8 mouse cellular contexts compared by ENCODE assay signal in genomic region chr5:33657787-33658663, GRCm38 (mm10). TPM values are rescaled to one million over a fixed set of nuclear protein-coding genes. Genes with fewer than 3 reads are reported as not detected.
DNase-seq lines count a peak whose midpoint lies in the region; ATAC-seq and TF ChIP-seq lines count a peak whose summit lies in the region.

Gene Tacc3, plus strand, starts transcription at chr5:33658128.
Gene Tmem129, minus strand, starts transcription at chr5:33658416.

- peak within 1 kb of the TSS; percentile 76 for H3K4me3 ChIP-seq in embryonic facial prominence, embryonic 13.5 days
- H3K4me3 ChIP-seq in kidney, adult 2 months (ENCODE audit: insufficient read depth, low read depth, low read length), result peak within 1 kb of the TSS; percentile 96
- peak within 1 kb of the TSS; percentile 81 for H3K4me3 ChIP-seq in limb, embryonic 12.5 days (replicated peaks)
- peak within 1 kb of the TSS; percentile 71 for H3K4me3 ChIP-seq in midbrain, embryonic 15.5 days
- H3K4me3 ChIP-seq in spleen, adult 2 months (ENCODE audit: extremely low read depth, insufficient read depth, insufficient read length), result peak within 1 kb of the TSS; percentile 87

- peaks cover 31% of the 10 kb centered on the region for H3K4me1 ChIP-seq in embryonic facial prominence, embryonic 13.5 days
- H3K4me1 ChIP-seq in kidney, adult 2 months (ENCODE audit: control insufficient read depth, insufficient read depth, low read length), result peaks cover 8% of the 10 kb centered on the region; the same call in 1 of the 2 replicates
- H3K4me1 ChIP-seq in limb, embryonic 12.5 days (replicated peaks), result peaks cover 37% of the 10 kb centered on the region
- H3K4me1 ChIP-seq in midbrain, embryonic 15.5 days, result peaks cover 35% of the 10 kb centered on the region
- H3K4me1 ChIP-seq in spleen, adult 2 months (ENCODE audit: control insufficient read depth, insufficient read depth, insufficient read length), result peaks cover 17% of the 10 kb centered on the region; the same call in 1 of the 2 replicates

- peak within 1 kb of the TSS; percentile 95 for H3K27ac ChIP-seq in embryonic facial prominence, embryonic 13.5 days
- peak within 1 kb of the TSS; percentile 99 for H3K27ac ChIP-seq in kidney, adult 2 months (ENCODE audit: insufficient read depth, low read depth, low read length)
- peak within 1 kb of the TSS; percentile 92 for H3K27ac ChIP-seq in limb, embryonic 12.5 days
- peak within 1 kb of the TSS; percentile 93 for H3K27ac ChIP-seq in midbrain, embryonic 15.5 days
- H3K27ac ChIP-seq in spleen, adult 2 months (ENCODE audit: insufficient read depth, low read length), result peak within 1 kb of the TSS; percentile 98

- DNase-seq in 3134 (ENCODE audit: extremely low read depth, insufficient read length, low spot score), result peak; percentile 94
- DNase-seq in adrenal gland, postnatal 36 days, result peak; percentile 98
- peak; percentile 97 to 100 for DNase-seq in heart, adult 18-20 months
- DNase-seq in kidney, adult 2 months, result peak; percentile 99
- DNase-seq in spleen, adult 2 months (ENCODE audit: low read depth in 1 of 2, low spot score in 2 of 2), result peak; percentile 97 to 98

- H3K27me3 ChIP-seq in embryonic facial prominence, embryonic 13.5 days, result no peaks in the 10 kb centered on the region
- no peaks in the 10 kb centered on the region for H3K27me3 ChIP-seq in kidney, adult 2 months (replicated peaks; ENCODE audit: control insufficient read depth, insufficient read depth, low read length)
- no peaks in the 10 kb centered on the region for H3K27me3 ChIP-seq in limb, embryonic 12.5 days
- no peaks in the 10 kb centered on the region for H3K27me3 ChIP-seq in midbrain, embryonic 15.5 days (replicated peaks)
- H3K27me3 ChIP-seq in spleen, adult 2 months (ENCODE audit: control insufficient read depth, insufficient read depth, low read length), result no peaks in the 10 kb centered on the region

- H3K9ac ChIP-seq in embryonic facial prominence, embryonic 13.5 days, result peak within 1 kb of the TSS; percentile 86
- peak within 1 kb of the TSS; percentile 82 for H3K9ac ChIP-seq in limb, embryonic 12.5 days (replicated peaks)
- peak within 1 kb of the TSS; percentile 67 for H3K9ac ChIP-seq in midbrain, embryonic 15.5 days

- H3K9me3 ChIP-seq in embryonic facial prominence, embryonic 13.5 days, result no peaks in the 10 kb centered on the region
- H3K9me3 ChIP-seq in limb, embryonic 12.5 days, result no peaks in the 10 kb centered on the region
- H3K9me3 ChIP-seq in midbrain, embryonic 15.5 days, result no peaks in the 10 kb centered on the region

- no peak for TF ChIP-seq CTCF in kidney, adult 2 months (conservative IDR thresholded peaks at IDR 0.05; ENCODE audit: insufficient read depth, insufficient read length, low read depth, low read length)
- no peak for TF ChIP-seq CTCF in spleen, adult 2 months (IDR thresholded peaks at IDR 0.05; ENCODE audit: extremely low read depth, insufficient read depth, insufficient read length, insufficient replicate concordance)

- WGBS in embryonic facial prominence, embryonic 13.5 days, result under 1% methylated on average over 60 of the region's 60 CpGs
- under 1% methylated on average over 60 of the region's 60 CpGs for WGBS in kidney, adult 2 months
- under 1% methylated on average over 60 of the region's 60 CpGs for WGBS in limb, embryonic 12.5 days
- WGBS in midbrain, embryonic 15.5 days, result under 1% methylated on average over 60 of the region's 60 CpGs
- WGBS in spleen, adult 2 months, result under 1% methylated on average over 60 of the region's 60 CpGs

- ATAC-seq in embryonic facial prominence, embryonic 13.5 days (ENCODE audit: insufficient number of reproducible peaks, insufficient read depth, low FRiP score, low TSS enrichment, low read depth), result peak; percentile 97
- peak; percentile 97 for ATAC-seq in limb, embryonic 12.5 days (ENCODE audit: insufficient number of reproducible peaks, insufficient read depth, low FRiP score, low TSS enrichment, low read depth)
- peak; percentile 98 for ATAC-seq in midbrain, embryonic 15.5 days (replicated peaks)

- peak; percentile 62 for TF ChIP-seq POLR2A in kidney, adult 2 months (IDR thresholded peaks at IDR 0.05; ENCODE audit: low read depth, low read length)
- peak; percentile 32 for TF ChIP-seq POLR2A in spleen, adult 2 months (IDR thresholded peaks at IDR 0.05; ENCODE audit: low read depth, low read length)

- peak within 1 kb of the TSS; percentile 96 for H3K4me2 ChIP-seq in embryonic facial prominence, embryonic 13.5 days
- H3K4me2 ChIP-seq in limb, embryonic 12.5 days, result peak within 1 kb of the TSS; percentile 95
- peak within 1 kb of the TSS; percentile 76 for H3K4me2 ChIP-seq in midbrain, embryonic 15.5 days

- H3K36me3 ChIP-seq in embryonic facial prominence, embryonic 13.5 days, result peaks cover 46% of the 10 kb centered on the region
- no peaks in the 10 kb centered on the region for H3K36me3 ChIP-seq in kidney, adult 2 months (ENCODE audit: control insufficient read depth, insufficient read depth, low read length)
- peaks cover 52% of the 10 kb centered on the region for H3K36me3 ChIP-seq in limb, embryonic 12.5 days
- H3K36me3 ChIP-seq in midbrain, embryonic 15.5 days (replicated peaks), result 0 out of 2 replicates have a peak, but pooled peaks cover 3% of the 10 kb centered on the region
- H3K36me3 ChIP-seq in spleen, adult 2 months (ENCODE audit: control insufficient read depth, insufficient read depth, low read length), result peaks cover 1% of the 10 kb centered on the region; the same call in 1 of the 2 replicates

RNA-seq across cellular contexts. Expression of gene Tacc3, which starts in this region (rescaled TPM):
- total RNA-seq in adrenal gland, postnatal 36 days (2021), result 1 to 10 TPM; 7.6 to 8.4 TPM
- polyA plus RNA-seq in embryonic facial prominence, embryonic 13.5 days (2015; fragmentation: Nextera tagmentation; extraction: Ambion mirVana), result 207 and 208 TPM in 2 replicates
- total RNA-seq in heart, adult 18-20 months (2021), result 1 to 10 TPM; 1.5 to 2.5 TPM
- 2.3 and 2.6 TPM in 2 replicates for polyA plus RNA-seq in kidney, adult 2 months (2012; rRNA removed)
- polyA plus RNA-seq in limb, embryonic 12.5 days (2016; fragmentation: Nextera tagmentation; extraction: Ambion mirVana), result 258 and 275 TPM in 2 replicates
- polyA plus RNA-seq in midbrain, embryonic 15.5 days (2015; fragmentation: Nextera tagmentation; extraction: Ambion mirVana), result 27.9 and 32.2 TPM in 2 replicates
- 9.2 and 11.5 TPM in 2 replicates for polyA plus RNA-seq in spleen, adult 2 months (2012; rRNA removed)

RNA-seq across cellular contexts. Expression of gene Tmem129, which starts in this region (rescaled TPM):
- 10 to 100 TPM; 25.9 to 28.5 TPM for total RNA-seq in adrenal gland, postnatal 36 days (2021)
- polyA plus RNA-seq in embryonic facial prominence, embryonic 13.5 days (2015; fragmentation: Nextera tagmentation; extraction: Ambion mirVana), result 39.9 and 40.0 TPM in 2 replicates
- 10 to 100 TPM; 19.5 to 19.6 TPM for total RNA-seq in heart, adult 18-20 months (2021)
- 47.4 and 51.2 TPM in 2 replicates for polyA plus RNA-seq in kidney, adult 2 months (2012; rRNA removed)
- polyA plus RNA-seq in limb, embryonic 12.5 days (2016; fragmentation: Nextera tagmentation; extraction: Ambion mirVana), result 41.9 and 42.8 TPM in 2 replicates
- 31.1 and 32.0 TPM in 2 replicates for polyA plus RNA-seq in midbrain, embryonic 15.5 days (2015; fragmentation: Nextera tagmentation; extraction: Ambion mirVana)
- polyA plus RNA-seq in spleen, adult 2 months (2012; rRNA removed), result 24.8 and 31.3 TPM in 2 replicates

Comparison
In these comparisons a context has a peak if more than half of its experiments do, and no peak if none do; other contexts are left out.
1. Peak in every context shown above with its lines: DNase-seq, ATAC-seq, H3K4me3 ChIP-seq and H3K27ac ChIP-seq.